Mouse (Mus musculus) cortical plate, adult 2 months (tissue): ENCODE results near the gene Trim67.

ENCODE experiments used
- CTCF ChIP-seq: fragments of 200-500 bp; IDR thresholded peaks from 2 replicates; pipeline ENCODE4 v1.5.1; 2011; ENCODE audit warnings: mild to moderate bottlenecking, control low read depth, low read length; ENCODE audit not compliant: insufficient read depth; ENCODE audit errors: extremely low read depth
- POLR2A ChIP-seq: fragments of 200-500 bp; IDR thresholded peaks from 2 replicates; pipeline ENCODE4 v1.6.1; 2011; ENCODE audit warnings: mild to moderate bottlenecking, low read length, control low read depth; ENCODE audit not compliant: insufficient read depth; ENCODE audit errors: extremely low read depth

DNA sequence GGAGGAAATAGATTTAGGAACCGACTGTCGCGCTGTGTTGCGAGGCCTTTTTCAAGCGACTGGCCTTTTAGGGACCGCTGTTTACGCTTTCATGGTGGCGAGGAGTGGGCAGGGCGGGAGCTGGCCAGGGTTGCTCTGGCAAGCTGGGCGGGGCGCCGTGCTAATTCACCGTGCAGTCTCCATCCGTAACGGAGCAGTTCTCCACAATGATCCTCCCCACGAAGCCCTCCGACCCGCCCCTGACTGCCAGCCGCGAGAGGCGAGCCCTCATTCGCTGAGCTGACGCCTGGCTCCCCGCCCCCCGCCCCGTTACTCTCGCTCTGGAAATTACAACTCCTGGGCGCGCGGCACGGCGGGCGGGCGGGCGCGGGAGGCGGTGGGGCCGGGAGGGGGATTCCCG lies at the start of gene Trim67:
- peak; percentile 34; the same call in 1 of the 2 replicates for TF ChIP-seq POLR2A
- no peak for TF ChIP-seq CTCF
